Mouse (Mus musculus): ENCODE measurements around the gene Elavl1.
"Not testable (repeated sequence)": the region's sequence is repeated elsewhere in the genome, so short reads cannot be mapped to it uniquely, and the experiment has no call there.

Gene Elavl1

DNA sequence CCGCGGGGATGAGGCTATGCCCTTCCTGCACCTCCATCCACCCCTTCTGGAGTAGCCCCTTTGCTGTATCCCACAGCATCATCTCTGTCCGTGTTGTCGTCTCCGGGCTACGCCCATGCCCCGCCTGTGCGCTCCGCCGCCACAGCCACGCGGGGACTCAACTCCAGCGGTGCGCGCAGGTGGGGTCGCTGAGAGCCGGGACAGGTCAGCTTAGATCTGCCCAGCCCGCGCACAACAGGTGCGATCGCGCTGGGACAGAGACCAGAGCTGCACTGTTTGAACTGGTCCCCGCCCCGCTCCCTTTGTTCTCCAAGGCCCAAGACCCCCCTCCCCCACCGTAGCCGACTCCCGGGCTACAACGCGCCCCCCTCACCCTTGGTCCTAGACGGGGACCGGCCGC is 66.5 kb downstream of the Elavl1 start:
- DNase-seq (ENCODE audit: low read depth, low spot score): no peak

DNA sequence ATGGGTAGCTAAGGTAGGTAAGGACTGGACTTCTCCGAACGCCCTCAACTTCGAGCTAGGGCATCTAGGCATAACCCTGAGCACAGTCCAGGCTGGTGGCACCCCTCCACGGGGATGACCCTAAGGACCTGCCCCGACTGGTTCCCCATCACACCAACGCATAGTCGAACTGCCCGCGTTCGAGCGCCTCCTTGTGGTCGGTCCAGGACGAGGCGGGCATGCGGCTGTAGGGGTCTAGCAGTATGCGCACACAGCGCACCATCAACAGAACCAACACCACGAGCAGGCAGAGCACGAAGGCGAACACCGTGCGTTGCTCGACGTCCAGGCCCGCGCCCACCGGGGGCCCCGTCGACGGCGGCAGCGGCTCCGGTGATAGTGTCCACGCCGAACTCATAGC is 67.0 kb downstream of the Elavl1 start:
- peak; percentile 55 for DNase-seq (ENCODE audit: low read depth, low spot score)

DNA sequence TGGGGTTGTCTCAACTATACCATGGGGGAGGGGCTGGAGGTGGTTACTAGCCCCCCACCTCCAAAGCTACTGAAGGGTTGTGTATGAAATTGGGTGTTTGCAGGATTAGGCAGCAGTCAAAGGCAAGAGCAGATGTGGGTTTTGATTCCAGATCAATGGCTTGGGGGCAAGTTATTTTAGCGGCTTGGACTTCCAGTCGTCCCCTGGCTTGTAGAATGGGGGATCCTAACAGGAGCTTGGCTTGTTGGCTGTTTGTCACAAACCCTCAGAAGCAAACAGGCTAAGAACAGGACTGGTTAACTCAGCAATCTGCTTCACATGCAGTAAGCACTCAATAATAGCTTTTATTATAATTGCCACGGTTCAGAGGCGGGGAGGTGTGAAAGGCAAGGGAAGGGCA is 67.9 kb downstream of the Elavl1 start:
- DNase-seq (ENCODE audit: low read depth, low spot score): no peak

DNA sequence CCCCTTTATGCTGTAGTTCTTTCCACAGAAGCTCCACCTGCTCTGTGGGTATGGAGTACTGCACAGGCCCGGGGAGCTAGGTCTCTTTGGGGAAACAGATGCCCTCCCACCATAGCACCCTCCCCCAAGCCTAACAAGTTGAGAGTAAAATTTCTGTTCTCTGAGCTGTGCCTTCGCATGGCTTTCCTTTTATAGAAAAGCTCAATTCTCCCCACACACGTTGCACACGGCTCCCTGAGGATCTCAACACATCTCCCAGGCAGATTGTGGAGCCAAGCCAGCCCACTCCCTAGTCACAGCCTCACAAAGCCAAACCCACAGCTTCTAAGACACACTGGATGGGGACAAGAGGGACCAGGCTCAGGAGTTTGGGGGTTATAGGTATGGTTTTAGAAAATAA is 68.3 kb downstream of the Elavl1 start:
- no peak for DNase-seq (ENCODE audit: low read depth, low spot score)

DNA sequence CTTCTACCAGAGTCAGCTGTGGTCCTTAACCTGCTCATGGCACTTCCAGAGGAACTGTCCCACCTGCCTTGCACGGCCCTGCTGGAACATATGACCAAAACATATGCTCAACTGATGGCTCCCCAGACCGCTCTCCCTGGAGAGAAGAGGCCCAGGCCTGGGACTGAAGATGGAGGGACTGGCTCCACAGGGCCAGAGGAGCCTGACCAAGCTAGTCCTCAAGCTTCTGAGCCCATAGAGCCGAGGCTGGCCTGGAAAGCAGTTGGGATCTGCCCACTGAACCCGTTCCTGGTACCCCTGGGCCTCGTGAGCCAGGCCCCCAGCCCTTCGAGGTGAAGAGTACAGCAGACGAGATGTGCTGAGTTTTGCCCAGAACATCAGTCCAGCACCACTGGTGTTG is 69.7 kb downstream of the Elavl1 start:
- DNase-seq (ENCODE audit: low read depth, low spot score): not testable (repeated sequence)

DNA sequence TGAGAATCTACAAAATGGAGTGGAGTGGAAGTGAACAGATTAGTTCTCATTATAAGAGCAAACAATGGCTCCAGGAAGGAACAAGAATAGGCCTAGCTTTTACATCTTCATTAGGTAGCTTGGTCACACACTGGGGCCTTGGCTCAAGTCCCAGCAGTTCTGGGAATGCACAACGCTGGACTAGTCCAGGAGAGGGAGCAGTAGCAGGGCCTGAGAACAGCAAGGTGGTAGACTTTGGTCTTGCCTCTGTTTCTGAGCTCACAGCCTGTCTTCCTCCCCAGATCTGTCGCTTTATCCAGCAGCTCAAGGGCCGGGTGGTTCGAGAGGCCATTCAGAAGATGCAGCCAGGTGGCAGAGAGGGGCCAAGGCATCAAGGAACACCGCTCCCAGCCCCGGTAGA is 71.2 kb downstream of the Elavl1 start:
- DNase-seq (ENCODE audit: low read depth, low spot score): no peak

DNA sequence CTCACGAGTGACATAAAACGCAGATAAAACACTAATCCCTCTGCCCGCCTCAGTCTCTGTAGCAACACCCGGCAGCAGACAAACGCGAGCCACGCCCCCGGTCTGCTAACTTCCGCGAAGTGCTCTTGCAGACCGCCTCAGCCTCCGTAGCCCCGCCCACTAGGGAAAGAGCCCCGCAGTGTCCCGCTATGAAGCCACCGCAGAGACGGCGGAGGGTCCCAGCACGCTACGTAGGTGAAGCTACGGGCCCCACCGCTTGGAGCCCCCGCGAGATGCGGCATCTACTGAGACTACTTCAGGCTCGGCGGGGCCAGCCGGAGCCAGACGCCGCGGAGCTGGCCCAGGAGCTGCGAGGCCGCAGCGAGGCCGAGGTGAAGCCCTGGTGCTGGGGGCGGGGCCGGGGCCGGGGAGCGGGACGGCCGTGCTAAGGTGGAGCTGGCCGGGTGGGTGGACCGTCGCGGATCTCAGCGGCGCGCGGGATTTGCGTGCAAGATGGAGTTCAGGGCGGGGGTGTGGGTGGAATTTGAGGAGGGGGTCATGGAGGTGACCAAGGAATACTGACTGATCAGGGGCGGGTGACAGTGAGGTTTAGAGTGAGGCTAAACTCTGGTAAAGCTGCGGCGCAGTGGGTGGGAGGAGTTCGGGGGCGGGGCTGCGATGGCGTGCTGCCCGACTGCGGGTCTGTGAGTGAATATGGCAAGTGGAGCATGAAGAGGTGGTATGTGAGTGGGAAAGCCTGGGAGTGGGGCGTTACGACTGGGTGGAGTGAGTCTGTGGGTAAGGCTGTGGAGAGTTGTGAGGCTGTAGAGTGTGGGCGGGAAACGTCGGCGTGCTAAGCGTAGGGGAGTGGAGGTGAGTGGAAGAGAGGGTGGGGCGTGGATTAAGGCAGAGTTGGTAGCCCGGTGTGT is 72.0 kb downstream of the Elavl1 start, which contains the start of gene Snapc2:
Snapc2 (plus strand) TSS at position 147 of the 908 bp plus-strand sequence.
- peak; percentile 94 for DNase-seq (ENCODE audit: low read depth, low spot score)

DNA sequence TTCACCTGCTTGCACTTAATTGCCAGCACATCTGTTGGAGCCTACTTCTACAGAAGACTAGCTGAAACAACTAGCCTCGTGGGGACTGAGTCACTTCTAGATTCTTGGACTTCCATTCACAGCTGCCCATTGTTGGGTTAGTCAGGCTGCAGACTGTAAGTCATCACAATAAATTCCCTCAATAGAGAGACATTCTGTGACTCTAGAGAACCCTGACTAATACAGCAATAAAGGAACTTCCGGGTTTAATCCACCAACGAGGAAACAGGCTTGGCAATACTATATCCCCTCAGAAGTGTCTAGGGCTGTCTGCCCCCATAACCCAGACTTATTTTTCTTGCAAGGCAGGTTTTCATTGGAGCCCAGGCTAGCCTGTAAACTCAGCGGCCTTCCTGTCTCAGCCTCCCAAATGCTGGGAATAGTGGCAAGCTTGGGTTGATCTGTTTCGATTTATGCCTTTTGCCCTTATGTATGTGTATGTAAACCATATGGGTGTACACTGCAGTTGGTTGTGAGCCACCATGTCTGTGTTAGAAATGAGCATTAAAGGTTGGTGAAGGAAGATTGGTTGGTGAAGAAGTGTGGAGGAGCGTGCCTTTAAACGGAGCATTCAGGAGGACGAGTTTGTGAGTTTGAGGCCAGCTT is 73.0 kb downstream of the Elavl1 start:
- DNase-seq (ENCODE audit: low read depth, low spot score): no peak

DNA sequence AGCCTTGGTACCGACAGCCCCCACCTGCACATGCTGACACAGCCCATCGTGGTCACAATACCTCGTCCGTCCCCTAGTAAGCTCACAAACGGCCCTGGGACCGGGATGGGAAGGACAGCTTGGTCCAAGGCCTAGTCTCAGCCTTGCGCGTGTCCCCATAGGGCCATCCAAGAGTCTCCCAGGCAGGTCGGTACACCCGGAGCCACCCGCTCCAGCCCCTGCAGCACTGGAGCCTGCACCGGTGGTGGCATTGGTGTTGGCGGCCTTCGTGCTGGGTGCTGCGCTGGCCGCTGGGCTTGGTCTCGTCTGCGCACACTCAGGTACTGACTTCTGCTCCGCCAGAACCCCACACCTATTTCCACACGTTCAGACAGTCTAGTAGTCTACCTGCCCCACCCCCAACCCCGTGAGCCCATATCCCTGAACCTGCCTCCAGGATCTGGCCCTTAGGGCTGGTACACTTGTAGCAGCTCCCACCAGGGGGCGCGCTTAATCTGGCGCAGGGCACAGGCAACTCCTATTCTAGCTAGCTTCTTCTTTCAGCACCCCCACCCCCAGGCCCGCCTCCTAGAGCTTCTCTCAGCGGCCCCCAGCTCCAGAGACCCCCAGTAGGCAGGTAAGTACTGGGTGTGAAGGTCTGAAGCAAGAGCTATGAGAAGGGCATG is 74.8 kb downstream of the Elavl1 start:
- peak; percentile 67 for DNase-seq (ENCODE audit: low read depth, low spot score)

DNA sequence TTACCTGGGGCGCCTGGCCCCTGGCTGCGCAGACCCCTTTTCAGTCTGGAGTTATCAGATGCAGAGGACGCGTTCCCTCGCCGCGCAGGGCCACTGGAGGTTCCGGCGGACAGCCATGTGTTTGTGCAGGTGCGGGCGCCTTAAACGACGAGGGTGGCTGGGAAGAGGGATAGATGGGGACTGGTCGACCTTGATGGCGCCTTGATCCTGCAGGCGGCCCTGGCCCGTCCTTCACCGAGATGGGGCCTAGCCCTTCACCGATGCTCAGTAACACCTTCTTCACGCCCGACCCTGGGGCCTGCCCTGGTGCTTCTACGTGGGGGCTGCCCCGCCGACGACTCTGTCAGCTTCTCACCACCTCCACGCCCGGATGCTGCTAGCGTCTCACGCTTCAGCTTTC is 76.0 kb downstream of the Elavl1 start:
- no peak for DNase-seq (ENCODE audit: low read depth, low spot score)

DNA sequence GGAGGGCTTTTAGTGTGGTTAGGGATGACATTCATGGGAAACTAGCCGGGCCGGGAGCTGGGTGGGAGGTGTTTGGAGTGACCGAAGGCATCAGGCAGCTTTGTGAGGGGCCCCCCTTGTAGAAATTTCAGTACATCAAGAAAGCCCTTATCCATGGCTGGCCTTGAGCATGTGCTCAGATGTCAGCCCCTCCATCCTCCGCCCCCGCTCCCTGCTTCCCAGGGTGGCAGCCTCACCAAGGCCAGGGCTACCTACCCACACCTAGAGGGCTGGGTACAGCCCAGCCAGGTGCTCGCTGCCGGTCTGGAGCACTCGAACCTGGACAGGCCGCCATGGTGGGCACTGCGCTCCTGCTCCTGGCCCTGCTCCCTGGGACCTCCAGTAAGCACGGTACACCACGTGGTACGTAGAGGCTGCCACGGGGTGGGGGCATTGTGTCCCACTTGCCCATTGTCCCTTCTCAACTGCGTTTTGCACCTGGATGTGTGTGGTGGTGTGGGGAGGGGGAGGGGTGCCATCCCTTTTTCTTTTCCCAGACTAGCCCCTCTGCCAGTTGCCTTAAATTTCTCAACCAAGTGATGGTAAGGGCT is 77.2 kb downstream of the Elavl1 start, which contains the start of gene Tgfbr3l:
Tgfbr3l (plus strand) TSS at position 264 of the 590 bp plus-strand sequence.
- DNase-seq (ENCODE audit: low read depth, low spot score): no peak

DNA sequence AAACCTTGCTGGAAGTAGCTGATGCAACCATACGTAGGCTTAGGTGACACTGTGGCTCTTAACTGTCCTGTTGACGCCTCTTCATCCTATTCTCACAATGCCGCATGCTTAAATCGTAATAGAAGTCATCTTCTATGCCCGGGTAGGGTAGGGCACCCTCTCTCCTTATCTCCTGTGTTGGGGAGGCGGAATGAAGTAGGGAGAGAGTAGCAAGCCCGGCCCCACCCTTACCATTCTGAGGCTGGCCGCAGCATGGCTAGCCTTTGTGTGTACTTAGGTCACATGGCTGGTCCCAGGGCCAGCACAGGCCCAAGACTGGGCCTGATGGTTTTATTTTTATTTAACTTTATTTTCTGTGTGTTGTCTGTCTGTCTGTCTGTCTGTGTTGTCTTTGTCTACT is 78.0 kb downstream of the Elavl1 start:
- no peak for DNase-seq (ENCODE audit: low read depth, low spot score)

DNA sequence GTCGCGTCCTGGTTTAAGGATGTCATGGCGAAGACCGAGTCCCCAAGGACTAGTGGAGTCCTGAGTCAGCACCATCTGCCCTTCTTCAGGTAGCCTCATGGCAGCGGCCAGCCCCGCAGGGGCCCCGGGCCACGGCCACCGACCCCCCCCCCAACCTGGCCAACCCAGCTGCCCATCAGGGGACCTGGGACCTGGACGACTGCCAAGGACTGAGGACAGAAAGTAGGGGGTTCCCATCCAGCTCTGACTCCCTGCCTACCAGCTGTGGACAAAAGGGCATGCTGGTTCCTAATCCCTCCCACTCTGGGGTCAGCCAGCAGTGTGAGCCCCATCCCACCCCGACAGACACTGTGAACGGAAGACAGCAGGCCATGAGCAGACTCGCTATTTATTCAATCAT is 79.5 kb downstream of the Elavl1 start:
- DNase-seq (ENCODE audit: low read depth, low spot score): no peak

DNA sequence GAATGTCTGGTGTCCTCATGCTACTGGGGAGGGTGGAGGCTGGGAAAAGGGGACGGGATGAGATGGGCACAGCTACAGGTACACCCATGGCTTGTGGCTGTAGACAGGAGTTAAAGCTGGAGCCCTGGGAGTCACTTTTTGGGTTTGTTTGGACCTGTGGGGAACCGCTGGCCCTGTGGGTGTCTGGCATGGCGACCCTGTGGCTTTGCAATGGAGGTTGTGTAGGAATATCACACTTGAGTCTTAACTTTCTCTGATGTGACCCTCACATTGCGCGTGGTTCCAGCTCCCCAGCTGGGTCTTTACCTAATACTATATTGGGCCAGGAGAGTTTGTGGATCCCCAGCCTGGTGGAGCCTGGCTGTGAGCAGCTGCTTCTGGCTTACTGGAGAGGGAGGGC is 80.2 kb downstream of the Elavl1 start:
- DNase-seq (ENCODE audit: low read depth, low spot score): no peak

DNA sequence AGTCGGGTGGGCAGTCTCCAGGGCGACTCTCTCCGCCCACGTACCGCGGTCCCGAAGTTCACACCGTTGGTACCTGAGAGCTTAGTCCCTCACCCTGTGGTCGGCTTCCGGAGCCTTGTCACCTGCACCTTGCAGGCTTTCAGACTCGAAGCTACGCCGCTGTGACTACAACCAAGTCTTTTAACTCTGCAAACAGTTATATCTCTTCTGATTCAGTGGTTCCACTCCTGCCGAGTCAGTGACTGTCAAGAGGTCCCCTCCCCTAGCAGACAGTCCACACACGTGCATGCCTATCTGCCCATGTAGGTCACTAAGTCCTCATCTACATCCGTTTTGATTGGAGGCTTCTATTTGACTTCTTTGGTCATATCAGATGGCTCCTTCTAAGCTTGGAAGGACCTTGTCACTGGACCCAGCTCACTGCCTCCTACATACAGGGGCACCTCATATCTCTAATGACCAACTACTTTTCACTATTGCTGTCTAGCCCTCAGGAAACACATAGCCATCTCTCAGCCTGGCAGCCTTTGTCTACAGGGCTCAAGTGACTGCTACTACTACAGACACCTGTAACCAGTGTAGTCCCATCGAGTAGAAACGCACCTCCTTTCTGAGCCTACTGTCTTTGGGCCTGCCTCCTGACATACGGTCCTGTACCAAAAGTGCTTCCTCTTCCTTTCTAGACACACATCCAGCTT is 85.9 kb downstream of the Elavl1 start:
- DNase-seq (ENCODE audit: low read depth, low spot score): no peak

DNA sequence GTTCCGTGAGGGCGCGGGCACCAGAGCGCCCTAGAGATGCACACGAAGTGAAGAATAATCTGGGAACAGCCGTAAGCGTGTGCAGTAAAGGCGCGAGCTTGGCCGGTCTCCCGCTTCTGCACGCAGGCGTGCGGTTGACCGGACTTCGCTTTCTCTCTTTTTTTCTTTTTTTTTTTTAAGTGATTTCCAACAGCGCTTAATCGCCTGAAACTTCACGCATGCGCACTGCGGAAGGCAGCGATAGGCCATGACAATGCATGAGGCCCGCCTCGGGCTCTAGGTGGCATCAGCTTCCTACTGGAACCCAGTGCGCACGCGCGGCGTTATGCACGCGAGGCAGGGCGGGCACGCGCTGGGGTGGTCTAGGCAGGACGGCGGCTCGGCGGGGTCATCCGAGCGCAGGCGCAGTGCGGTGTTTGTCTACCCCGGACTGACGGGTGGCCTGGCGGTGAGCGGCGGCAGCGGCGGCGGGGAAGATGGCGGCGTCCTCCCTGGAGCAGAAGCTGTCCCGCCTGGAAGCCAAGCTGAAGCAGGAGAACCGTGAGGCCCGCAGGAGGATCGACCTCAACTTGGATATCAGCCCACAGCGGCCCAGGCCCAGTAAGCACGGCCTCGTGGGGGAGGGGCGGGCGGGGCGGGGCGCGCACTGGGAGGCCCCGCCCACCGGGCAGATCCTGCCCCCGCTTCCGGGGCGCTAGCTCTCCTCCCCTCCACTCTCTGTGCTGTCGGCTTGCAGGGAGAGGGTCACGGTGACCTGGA is 86.6 kb downstream of the Elavl1 start, which contains the start of the genes Map2k7 and Gm49320:
Map2k7 (plus strand) TSS at position 307 of the 759 bp plus-strand sequence.
Gm49320 (plus strand) TSS at position 432 of the 759 bp plus-strand sequence.
- peak; percentile 100 for DNase-seq (ENCODE audit: low read depth, low spot score)

DNA sequence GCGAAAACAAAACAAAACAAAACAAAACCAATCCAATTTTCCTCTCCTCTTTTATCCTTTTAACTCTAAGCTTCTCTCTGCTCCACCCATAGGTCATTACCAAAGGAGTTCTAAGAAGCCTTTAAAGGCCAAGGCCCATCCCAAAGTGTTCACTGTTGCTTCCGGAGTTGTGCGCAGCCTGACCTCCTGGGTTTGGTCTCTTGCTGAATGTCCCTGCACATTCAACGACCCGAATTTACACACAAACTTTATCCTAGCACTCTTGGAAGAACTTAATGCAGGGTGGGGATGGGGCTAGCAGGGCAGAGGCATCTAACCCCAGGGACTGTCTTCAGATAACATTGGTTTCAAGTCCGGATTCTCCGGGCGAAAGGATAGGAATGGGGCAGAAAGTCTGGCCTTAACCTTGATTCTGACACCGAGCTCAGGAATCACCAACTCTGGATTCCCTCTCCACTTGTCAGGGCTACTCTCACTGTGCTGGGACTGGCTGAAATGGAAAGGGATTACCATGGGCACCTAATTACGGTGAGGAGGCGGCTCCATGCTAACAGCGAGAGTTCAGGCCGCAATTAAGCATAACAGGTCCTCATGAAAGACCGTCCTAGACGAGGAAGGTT is 87.3 kb downstream of the Elavl1 start:
- no peak for DNase-seq (ENCODE audit: low read depth, low spot score)
